Mouse (Mus musculus): Measurements from ENCODE around the gene Mitf. TPM values are rescaled to one million over a fixed set of nuclear protein-coding genes. Genes with fewer than 3 reads are reported as not detected.

Gene Mitf
- polyA plus RNA-seq, 1 experiment from 2014 or later: 0.89 TPM

- Histone ChIP-seq H3K36me3 (replicated peaks; ENCODE audit: insufficient read depth, low read length) (no peaks in the 10 kb centered on the region), H3K4me3 (ENCODE audit: low read depth, low read length) (no peak overlapping the region), H3K27me3 (ENCODE audit: insufficient read depth, low read length) (no peaks in the 10 kb centered on the region), H3K4me1 (ENCODE audit: insufficient read depth) (no peaks in the 10 kb centered on the region), H3K27ac (ENCODE audit: low read depth) (no peak overlapping the region), H3K4me2 (ENCODE audit: low read depth, low read length) (no peak overlapping the region), H3K9ac (replicated peaks) (no peak overlapping the region), H3K9me3 (ENCODE audit: low read length) (no peaks in the 10 kb centered on the region)
- DNase-seq: no peak
- WGBS (ENCODE audit: insufficient replicate concordance): 80% methylated on average over 3 of the region's 3 CpGs
- no peak for TF ChIP-seq EP300 (IDR thresholded peaks at IDR 0.05; ENCODE audit: low read depth)
- TF ChIP-seq CTCF (IDR thresholded peaks at IDR 0.05; ENCODE audit: low read depth): no peak
- no peak for ATAC-seq
Measured at GRCm38 (mm10) chr6:97888596-97888995, 81.7 kb downstream of the Mitf start.

- Histone ChIP-seq H3K4me1 (ENCODE audit: insufficient read depth) (no peaks in the 10 kb centered on the region), H3K27me3 (ENCODE audit: insufficient read depth, low read length) (no peaks in the 10 kb centered on the region), H3K27ac (ENCODE audit: low read depth) (no peak overlapping the region), H3K4me3 (ENCODE audit: low read depth, low read length) (no peak overlapping the region), H3K4me2 (ENCODE audit: low read depth, low read length) (no peak overlapping the region), H3K9ac (replicated peaks) (no peak overlapping the region), H3K36me3 (replicated peaks; ENCODE audit: insufficient read depth, low read length) (no peaks in the 10 kb centered on the region), H3K9me3 (ENCODE audit: low read length) (no peaks in the 10 kb centered on the region)
- WGBS (ENCODE audit: insufficient replicate concordance): 81% methylated on average over 5 of the region's 5 CpGs
- peak; percentile 29; the same call in 1 of the 2 replicates for ATAC-seq
- TF ChIP-seq CTCF (IDR thresholded peaks at IDR 0.05; ENCODE audit: low read depth): no peak
- no peak for TF ChIP-seq EP300 (IDR thresholded peaks at IDR 0.05; ENCODE audit: low read depth)
- DNase-seq: no peak
Measured at GRCm38 (mm10) chr6:97893546-97893945, 86.7 kb downstream of the Mitf start.

GRCm38 (mm10) chr6:97897191-97897590 is 90.3 kb downstream of the Mitf start:
- no peak for DNase-seq
- no peak for ATAC-seq
- Histone ChIP-seq H3K4me3 (ENCODE audit: low read depth, low read length) (no peak overlapping the region), H3K36me3 (replicated peaks; ENCODE audit: insufficient read depth, low read length) (no peaks in the 10 kb centered on the region), H3K4me1 (ENCODE audit: insufficient read depth) (no peaks in the 10 kb centered on the region), H3K27ac (ENCODE audit: low read depth) (no peak overlapping the region), H3K9ac (replicated peaks) (no peak overlapping the region), H3K9me3 (ENCODE audit: low read length) (no peaks in the 10 kb centered on the region), H3K27me3 (ENCODE audit: insufficient read depth, low read length) (no peaks in the 10 kb centered on the region), H3K4me2 (ENCODE audit: low read depth, low read length) (no peak overlapping the region)
- 71% methylated on average over 6 of the region's 6 CpGs for WGBS (ENCODE audit: insufficient replicate concordance)
- TF ChIP-seq EP300 (IDR thresholded peaks at IDR 0.05; ENCODE audit: low read depth) (no peak), CTCF (IDR thresholded peaks at IDR 0.05; ENCODE audit: low read depth) (no peak)

GRCm38 (mm10) chr6:97898085-97898484 is 91.2 kb downstream of the Mitf start:
- Histone ChIP-seq H3K36me3 (replicated peaks; ENCODE audit: insufficient read depth, low read length) (no peaks in the 10 kb centered on the region), H3K4me1 (ENCODE audit: insufficient read depth) (no peaks in the 10 kb centered on the region), H3K4me2 (ENCODE audit: low read depth, low read length) (no peak overlapping the region), H3K27ac (ENCODE audit: low read depth) (no peak overlapping the region), H3K9ac (replicated peaks) (no peak overlapping the region), H3K4me3 (ENCODE audit: low read depth, low read length) (no peak overlapping the region), H3K27me3 (ENCODE audit: insufficient read depth, low read length) (no peaks in the 10 kb centered on the region), H3K9me3 (ENCODE audit: low read length) (no peaks in the 10 kb centered on the region)
- no peak for ATAC-seq
- no peak for DNase-seq
- WGBS (ENCODE audit: insufficient replicate concordance): 62% methylated on average over 5 of the region's 5 CpGs
- no peak for TF ChIP-seq EP300 (IDR thresholded peaks at IDR 0.05; ENCODE audit: low read depth)

- Histone ChIP-seq H3K4me1 (ENCODE audit: insufficient read depth) (no peaks in the 10 kb centered on the region), H3K9ac (replicated peaks) (no peak overlapping the region), H3K4me2 (ENCODE audit: low read depth, low read length) (no peak overlapping the region), H3K27ac (ENCODE audit: low read depth) (no peak overlapping the region), H3K36me3 (replicated peaks; ENCODE audit: insufficient read depth, low read length) (no peaks in the 10 kb centered on the region), H3K4me3 (ENCODE audit: low read depth, low read length) (no peak overlapping the region), H3K27me3 (ENCODE audit: insufficient read depth, low read length) (no peaks in the 10 kb centered on the region), H3K9me3 (ENCODE audit: low read length) (no peaks in the 10 kb centered on the region)
- ATAC-seq (no peak), DNase-seq (no peak)
- TF ChIP-seq EP300 (IDR thresholded peaks at IDR 0.05; ENCODE audit: low read depth) (no peak), CTCF (IDR thresholded peaks at IDR 0.05; ENCODE audit: low read depth) (no peak)
- 76% methylated on average over 5 of the region's 5 CpGs for WGBS (ENCODE audit: insufficient replicate concordance)
Measured at GRCm38 (mm10) chr6:97901561-97901960, 94.7 kb downstream of the Mitf start.

GRCm38 (mm10) chr6:97902205-97902604 is 95.4 kb downstream of the Mitf start:
- H3K4me3 ChIP-seq (ENCODE audit: low read depth, low read length): no peak overlapping the region
- TF ChIP-seq EP300 (IDR thresholded peaks at IDR 0.05; ENCODE audit: low read depth) (no peak), CTCF (IDR thresholded peaks at IDR 0.05; ENCODE audit: low read depth) (no peak)
- no peaks in the 10 kb centered on the region for H3K36me3 ChIP-seq (replicated peaks; ENCODE audit: insufficient read depth, low read length)
- ATAC-seq (no peak), DNase-seq (no peak)
- H3K4me2 ChIP-seq (ENCODE audit: low read depth, low read length): no peak overlapping the region
- no peak overlapping the region for H3K27ac ChIP-seq (ENCODE audit: low read depth)
- H3K9me3 ChIP-seq (ENCODE audit: low read length): no peaks in the 10 kb centered on the region
- no peaks in the 10 kb centered on the region for H3K27me3 ChIP-seq (ENCODE audit: insufficient read depth, low read length)
- WGBS (ENCODE audit: insufficient replicate concordance): 73% methylated on average over 1 of the region's 1 CpGs
- H3K4me1 ChIP-seq (ENCODE audit: insufficient read depth): no peaks in the 10 kb centered on the region
- H3K9ac ChIP-seq (replicated peaks): no peak overlapping the region

- TF ChIP-seq CTCF (IDR thresholded peaks at IDR 0.05; ENCODE audit: low read depth) (no peak), EP300 (IDR thresholded peaks at IDR 0.05; ENCODE audit: low read depth) (no peak)
- Histone ChIP-seq H3K4me3 (ENCODE audit: low read depth, low read length) (no peak overlapping the region), H3K4me1 (ENCODE audit: insufficient read depth) (no peaks in the 10 kb centered on the region), H3K9me3 (ENCODE audit: low read length) (no peaks in the 10 kb centered on the region), H3K9ac (replicated peaks) (no peak overlapping the region), H3K4me2 (ENCODE audit: low read depth, low read length) (no peak overlapping the region), H3K27me3 (ENCODE audit: insufficient read depth, low read length) (no peaks in the 10 kb centered on the region), H3K27ac (ENCODE audit: low read depth) (no peak overlapping the region), H3K36me3 (replicated peaks; ENCODE audit: insufficient read depth, low read length) (no peaks in the 10 kb centered on the region)
- 81% methylated on average over 8 of the region's 8 CpGs for WGBS (ENCODE audit: insufficient replicate concordance)
- ATAC-seq (no peak), DNase-seq (no peak)
Measured at GRCm38 (mm10) chr6:97914768-97915167, 107.9 kb downstream of the Mitf start.
